Mouse (Mus musculus): Measurements from ENCODE around the gene Dr1. TPM values are rescaled to one million over a fixed set of nuclear protein-coding genes. Genes with fewer than 3 reads are reported as not detected.
A peak's percentile ranks its signal among the peaks of the same experiment; 100 is the strongest.
"Not testable (repeated sequence)": the region's sequence is repeated elsewhere in the genome, so short reads cannot be mapped to it uniquely, and the experiment has no call there.

Dr1 gene
- polyA plus RNA-seq, 1 experiment from 2014 or later: 54.3 TPM

GRCm38 (mm10) chr5:108271345-108271744, 2.6 kb downstream of the Dr1 start:
- H3K36me3 ChIP-seq (replicated peaks); H3K27ac ChIP-seq; ATAC-seq (ENCODE audit: low FRiP score); H3K27me3 ChIP-seq; H3K9me3 ChIP-seq; H3K9ac ChIP-seq; H3K4me3 ChIP-seq (replicated peaks): not testable (repeated sequence)
- Histone ChIP-seq H3K4me2 (peak overlapping the region; percentile 91), H3K4me1 (peaks cover 26% of the 10 kb centered on the region)
- 90% methylated on average over 6 of the region's 6 CpGs for WGBS

GRCm38 (mm10) chr5:108286957-108287356, 18.3 kb downstream of the Dr1 start:
- H3K9ac ChIP-seq: no peak overlapping the region
- no peak for ATAC-seq (ENCODE audit: low FRiP score)
- H3K4me3 ChIP-seq (replicated peaks): no peak overlapping the region
- H3K27me3 ChIP-seq: no peaks in the 10 kb centered on the region
- H3K36me3 ChIP-seq (replicated peaks): no peaks in the 10 kb centered on the region
- 90% methylated on average over 2 of the region's 2 CpGs for WGBS
- no peak overlapping the region for H3K4me2 ChIP-seq
- H3K9me3 ChIP-seq: no peaks in the 10 kb centered on the region
- no peak overlapping the region for H3K27ac ChIP-seq
- H3K4me1 ChIP-seq: no peaks in the 10 kb centered on the region

GRCm38 (mm10) chr5:108301567-108301966, 32.9 kb downstream of the Dr1 start:
- Histone ChIP-seq H3K27me3 (no peaks in the 10 kb centered on the region; the same call in 1 of the 2 replicates), H3K9me3 (no peaks in the 10 kb centered on the region), H3K36me3 (replicated peaks) (no peaks in the 10 kb centered on the region), H3K27ac (no peak overlapping the region), H3K4me2 (no peak overlapping the region), H3K4me3 (replicated peaks) (no peak overlapping the region), H3K4me1 (no peaks in the 10 kb centered on the region), H3K9ac (no peak overlapping the region)
- 58% methylated on average over 3 of the region's 3 CpGs for whole genome bisulfite sequencing
- no peak for ATAC-seq (ENCODE audit: low FRiP score)

GRCm38 (mm10) chr5:108312224-108313064, 43.7 kb downstream of the Dr1 start, which contains the start of gene Pigg:
Gene Pigg, plus strand, starts transcription at chr5:108312609.
- peaks cover 4% of the 10 kb centered on the region; the same call in 1 of the 2 replicates for H3K36me3 ChIP-seq (replicated peaks)
- peak within 1 kb of the TSS; percentile 77 for H3K27ac ChIP-seq
- peak within 1 kb of the TSS; percentile 81 for H3K9ac ChIP-seq
- no peaks in the 10 kb centered on the region for H3K9me3 ChIP-seq
- peak within 1 kb of the TSS; percentile 81 for H3K4me3 ChIP-seq (replicated peaks)
- H3K27me3 ChIP-seq: no peaks in the 10 kb centered on the region
- ATAC-seq (ENCODE audit: low FRiP score): peak; percentile 98
- peaks cover 12% of the 10 kb centered on the region for H3K4me1 ChIP-seq
- under 1% methylated on average over 57 of the region's 57 CpGs for whole genome bisulfite sequencing
- peak within 1 kb of the TSS; percentile 78 for H3K4me2 ChIP-seq

GRCm38 (mm10) chr5:108313065-108313860, 44.6 kb downstream of the Dr1 start:
- no peak for ATAC-seq (ENCODE audit: low FRiP score)
- peak overlapping the region; percentile 81 for H3K9ac ChIP-seq
- peak overlapping the region; percentile 81 for H3K4me3 ChIP-seq (replicated peaks)
- H3K4me1 ChIP-seq: peaks cover 12% of the 10 kb centered on the region
- WGBS: 6% methylated on average over 16 of the region's 16 CpGs
- H3K4me2 ChIP-seq: peak overlapping the region; percentile 78
- H3K9me3 ChIP-seq: no peaks in the 10 kb centered on the region
- peak overlapping the region; percentile 77; the same call in 1 of the 2 replicates for H3K27ac ChIP-seq
- H3K36me3 ChIP-seq (replicated peaks): peaks cover 13% of the 10 kb centered on the region
- no peaks in the 10 kb centered on the region for H3K27me3 ChIP-seq

Other genes with a start within 250 kb of the Dr1 start
- gene Mtf2, start 203.2 kb upstream of the Dr1 start, polyA plus RNA-seq (2016; fragmentation: Nextera tagmentation; extraction: Ambion mirVana): 134 and 138 TPM in 2 replicates
- gene Tmed5, start 136.3 kb upstream of the Dr1 start, polyA plus RNA-seq (2016; fragmentation: Nextera tagmentation; extraction: Ambion mirVana): 26.2 and 29.7 TPM in 2 replicates
- 13.1 and 13.4 TPM in 2 replicates for gene Ccdc18, start 136.0 kb upstream of the Dr1 start, polyA plus RNA-seq (2016; fragmentation: Nextera tagmentation; extraction: Ambion mirVana)
- 7.3 and 8.3 TPM in 2 replicates for gene Pigg, start 43.7 kb downstream of the Dr1 start, polyA plus RNA-seq (2016; fragmentation: Nextera tagmentation; extraction: Ambion mirVana)
- gene Gm42517, start 99.0 kb downstream of the Dr1 start, polyA plus RNA-seq (2016; fragmentation: Nextera tagmentation; extraction: Ambion mirVana): 0.10 TPM in 1 of 2 replicates, not detected in the other
- 0.17 TPM in 1 of 2 replicates, not detected in the other for gene Pde6b, start 119.5 kb downstream of the Dr1 start, polyA plus RNA-seq (2016; fragmentation: Nextera tagmentation; extraction: Ambion mirVana)
- gene Atp5k, start 165.6 kb downstream of the Dr1 start, polyA plus RNA-seq (2016; fragmentation: Nextera tagmentation; extraction: Ambion mirVana): 430 and 435 TPM in 2 replicates
- 0.10 TPM in 1 of 2 replicates, not detected in the other for gene Mfsd7a, start 180.0 kb downstream of the Dr1 start, polyA plus RNA-seq (2016; fragmentation: Nextera tagmentation; extraction: Ambion mirVana)
- 36.2 and 36.8 TPM in 2 replicates for gene Pcgf3, start 192.3 kb downstream of the Dr1 start, polyA plus RNA-seq (2016; fragmentation: Nextera tagmentation; extraction: Ambion mirVana)

Measured in forebrain, embryonic 12.5 days (tissue).